Mouse (Mus musculus) telencephalon, adult 2 months (tissue): ENCODE measurements around the gene Snrpc.
"Not testable (repeated sequence)": the region's sequence is repeated elsewhere in the genome, so short reads cannot be mapped to it uniquely, and the experiment has no call there.

ENCODE experiments used
- DNase-seq: peaks from one replicate; pipeline ENCODE4 v3.0.0-alpha.2; 2011; ENCODE audit warnings: low read depth, low spot score

Snrpc gene

GRCm38 (mm10) chr17:27837850-27838249, at the start of gene Snrpc:
Snrpc (plus strand) TSS chr17:27838150.
- DNase-seq = not testable (repeated sequence)

- no peak for DNase-seq
Observed at GRCm38 (mm10) chr17:27788456-27789172, 49.3 kb upstream of the Snrpc start.

- DNase-seq = no peak
Observed at GRCm38 (mm10) chr17:27790015-27790414, 47.9 kb upstream of the Snrpc start.

- DNase-seq = no peak
Observed at GRCm38 (mm10) chr17:27790976-27791375, 47.0 kb upstream of the Snrpc start.

- DNase-seq = no peak
Observed at GRCm38 (mm10) chr17:27791556-27791955, 46.4 kb upstream of the Snrpc start.

GRCm38 (mm10) chr17:27792516-27792915, 45.4 kb upstream of the Snrpc start:
- DNase-seq = no peak

GRCm38 (mm10) chr17:27793144-27793543, 44.8 kb upstream of the Snrpc start:
- no peak for DNase-seq

- DNase-seq = no peak
Observed at GRCm38 (mm10) chr17:27796780-27797179, 41.2 kb upstream of the Snrpc start.

GRCm38 (mm10) chr17:27797341-27797872, 40.5 kb upstream of the Snrpc start:
- DNase-seq = no peak

GRCm38 (mm10) chr17:27799771-27800584, 38.0 kb upstream of the Snrpc start:
- no peak for DNase-seq

- DNase-seq = no peak
Observed at GRCm38 (mm10) chr17:27800710-27801648, 37.0 kb upstream of the Snrpc start.

GRCm38 (mm10) chr17:27803752-27804151, 34.2 kb upstream of the Snrpc start:
- no peak for DNase-seq

- no peak for DNase-seq
Observed at GRCm38 (mm10) chr17:27804156-27804690, 33.7 kb upstream of the Snrpc start.

GRCm38 (mm10) chr17:27804803-27805770, 32.9 kb upstream of the Snrpc start:
- no peak for DNase-seq

- no peak for DNase-seq
Observed at GRCm38 (mm10) chr17:27807542-27808078, 30.3 kb upstream of the Snrpc start.

GRCm38 (mm10) chr17:27810569-27811331, 27.2 kb upstream of the Snrpc start:
- DNase-seq = no peak

- no peak for DNase-seq
Observed at GRCm38 (mm10) chr17:27811980-27812379, 26.0 kb upstream of the Snrpc start.

GRCm38 (mm10) chr17:27814606-27815005, 23.3 kb upstream of the Snrpc start:
- DNase-seq = no peak

GRCm38 (mm10) chr17:27819011-27819410, 18.9 kb upstream of the Snrpc start:
- no peak for DNase-seq
